Mouse (Mus musculus) cerebellum, adult 2 months (tissue): Measurements from ENCODE around the gene Zfp641.

ENCODE experiments used
- CTCF ChIP-seq: fragments of 200-500 bp; IDR thresholded peaks from 2 replicates; pipeline ENCODE4 v1.5.1; 2011; ENCODE audit warnings: low read depth, mild to moderate bottlenecking, control low read depth, low read length, moderate library complexity, borderline replicate concordance; ENCODE audit not compliant: insufficient read depth
- POLR2A ChIP-seq: fragments of 200-500 bp; IDR thresholded peaks from 2 replicates; pipeline ENCODE4 v1.6.1; 2011; ENCODE audit warnings: low read length, control low read depth, borderline replicate concordance; ENCODE audit not compliant: insufficient read depth

DNA sequence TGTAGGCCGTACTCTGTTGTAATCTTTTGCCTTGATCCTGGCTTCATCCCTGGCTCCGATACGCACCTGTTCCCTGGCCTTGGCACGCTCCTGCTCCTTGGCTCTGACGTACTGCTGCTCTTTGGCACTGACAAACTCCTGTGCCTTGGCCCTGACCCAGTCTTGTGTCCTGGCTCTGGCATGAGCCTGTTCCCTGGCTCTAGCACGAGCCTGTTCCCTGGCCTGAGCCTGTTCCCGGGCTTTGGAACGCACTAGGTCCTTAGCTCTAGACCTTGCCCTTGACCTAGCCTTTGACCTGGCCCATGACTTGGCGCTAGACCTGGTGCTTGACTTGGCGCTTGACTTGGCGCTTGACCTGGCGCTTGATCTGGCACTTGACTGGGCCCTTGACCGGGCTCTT lies 39.7 kb downstream of the Zfp641 start:
- TF ChIP-seq POLR2A (no peak), CTCF (no peak)
